Mouse (Mus musculus) ES-E14 (cell line): ENCODE measurements around the gene Ubtd1. TPM values are rescaled to one million over a fixed set of nuclear protein-coding genes. Genes with fewer than 3 reads are reported as not detected.

Experiments
- DNase-seq: peaks from one replicate; pipeline ENCODE4 v3.0.0-alpha.2; 2013; ENCODE audit warnings: low read depth, low spot score
- H3K27ac ChIP-seq: 2 replicates; pipeline ENCODE4 v1.5.1; 2012; ENCODE audit warnings: low read depth, mild to moderate bottlenecking, low read length, moderate library complexity, mixed read lengths; ENCODE audit not compliant: poor library complexity, insufficient read depth, severe bottlenecking
- H3K36me3 ChIP-seq: 2 replicates; pipeline ENCODE4 v1.6.1; 2012; ENCODE audit warnings: mild to moderate bottlenecking, low read length, moderate library complexity, mixed read lengths; ENCODE audit not compliant: control insufficient read depth, poor library complexity, insufficient read depth, severe bottlenecking
- H3K4me1 ChIP-seq, 2 experiments: fragments of 150-350 bp in 1 of 2; sonication (generic) in 1 of 2; 2 replicates each; pipeline ENCODE4 v1.6.1; 2012; ENCODE audit warnings: low read length in 2 of 2, mild to moderate bottlenecking in 1 of 2, mixed read lengths in 1 of 2; ENCODE audit not compliant: control insufficient read depth in 2 of 2, insufficient read depth in 2 of 2, poor library complexity in 1 of 2
- H3K4me3 ChIP-seq, 2 experiments: fragments of 150-350 bp in 1 of 2; sonication (generic) in 1 of 2; 2 replicates each; pipeline ENCODE4 v1.5.1; 2012; ENCODE audit warnings: low read length in 2 of 2, low read depth in 1 of 2, mild to moderate bottlenecking in 1 of 2, mixed read lengths in 1 of 2; ENCODE audit not compliant: insufficient read depth in 1 of 2, poor library complexity in 1 of 2, severe bottlenecking in 1 of 2
- H3K9ac ChIP-seq: 2 replicates; pipeline ENCODE4 v1.6.1; 2012; ENCODE audit warnings: low read depth, mild to moderate bottlenecking, low read length, mixed read lengths; ENCODE audit not compliant: poor library complexity, insufficient read depth, severe bottlenecking
- H3K9me3 ChIP-seq: fragments of 150-350 bp; sonication (generic); 2 replicates; pipeline ENCODE4 v1.6.1; 2012; ENCODE audit warnings: low read depth, mild to moderate bottlenecking, low read length; ENCODE audit not compliant: control insufficient read depth, insufficient read depth
- CHD2 ChIP-seq: IDR thresholded peaks from 2 replicates; pipeline ENCODE4 v1.6.1; 2014; ENCODE audit warnings: mild to moderate bottlenecking, low read depth, low read length, inconsistent platforms
- HCFC1 ChIP-seq: IDR thresholded peaks from 2 replicates; pipeline ENCODE4 v1.6.1; 2012; ENCODE audit warnings: low read length, inconsistent platforms, borderline replicate concordance; ENCODE audit not compliant: insufficient read depth
- MAFK ChIP-seq: IDR thresholded peaks from 2 replicates; pipeline ENCODE4 v1.6.1; 2014; ENCODE audit warnings: mild to moderate bottlenecking, low read depth, low read length, inconsistent platforms; ENCODE audit not compliant: insufficient read depth
- ZC3H11A ChIP-seq: IDR thresholded peaks from 2 replicates; pipeline ENCODE4 v1.6.1; 2012; ENCODE audit warnings: low read depth, mild to moderate bottlenecking, inconsistent platforms, low read length, borderline replicate concordance
- ZNF384 ChIP-seq: IDR thresholded peaks from 2 replicates; pipeline ENCODE4 v1.6.1; 2012; ENCODE audit warnings: low read depth, low read length, inconsistent platforms
- in situ Hi-C, 2 experiments: fragments of 600-800 bp; cut with MboI; formaldehyde crosslinking; loops; one replicate each; pipeline ENCODE4 v1.15.1; 2025; ENCODE audit warnings: low sequenced_read_pairs in 2 of 2, inconsistent platforms in 1 of 2; ENCODE audit not compliant: unreplicated experiment in 2 of 2
- total RNA-seq: library from RNA; depleted of rRNA; stranded (reverse); fragments of 300-350 nt; gene quantifications from 2 replicates; pipeline ENCODE4 v1.2.3, GENCODE M21; 2012

Ubtd1 gene
- total RNA-seq, 1 experiment, result 18.2 TPM

- in situ Hi-C loops, result no loop called here
- Histone ChIP-seq H3K9ac (no peak overlapping the region), H3K9me3 (no peaks in the 10 kb centered on the region), H3K36me3 (peaks cover 25% of the 10 kb centered on the region), H3K27ac (no peak overlapping the region), H3K4me1 (peaks cover 0 to 4% of the 10 kb centered on the region in 2 experiments; a peak in 1 of 4 replicates), H3K4me3 (no peak overlapping the region)
- no peak for TF ChIP-seq CHD2
- TF ChIP-seq ZC3H11A, result no peak
- no peak for TF ChIP-seq HCFC1
- TF ChIP-seq ZNF384, result no peak
- no peak for TF ChIP-seq MAFK
- no peak for DNase-seq
These were observed 11.9 kb upstream of the Ubtd1 start for GRCm38 (mm10) chr19:41969618-41970017.

- in situ Hi-C loops, result no loop called here
- no peak for TF ChIP-seq ZC3H11A
- no peak for TF ChIP-seq HCFC1
- Histone ChIP-seq H3K4me3 (no peak overlapping the region), H3K27ac (0 out of 2 replicates have a peak overlapping the region, but pooled peaks have one; percentile 2), H3K9me3 (no peaks in the 10 kb centered on the region), H3K4me1 (peaks cover 5 to 7% of the 10 kb centered on the region in 2 experiments; a peak in 3 of 4 replicates), H3K9ac (peak overlapping the region; percentile 24; the same call in 1 of the 2 replicates), H3K36me3 (peaks cover 13% of the 10 kb centered on the region)
- no peak for DNase-seq
These were observed 7.4 kb upstream of the Ubtd1 start for GRCm38 (mm10) chr19:41973891-41974794.

- peak overlapping the region; percentile 85 for H3K27ac ChIP-seq
- 0 out of 2 replicates have a peak, but pooled peaks cover 6% of the 10 kb centered on the region for H3K36me3 ChIP-seq
- peak; percentile 47 for DNase-seq
- in situ Hi-C loops, result no loop called here
- TF ChIP-seq HCFC1 (no peak), ZC3H11A (no peak), ZNF384 (no peak), MAFK (no peak), CHD2 (no peak)
- no peaks in the 10 kb centered on the region for H3K9me3 ChIP-seq
- peak overlapping the region; percentile 87 to 93 for H3K4me3 ChIP-seq
- peaks cover 11 to 13% of the 10 kb centered on the region in 2 experiments for H3K4me1 ChIP-seq
- H3K9ac ChIP-seq, result peak overlapping the region; percentile 86
These were observed 1.1 kb upstream of the Ubtd1 start for GRCm38 (mm10) chr19:41980422-41980818.

GRCm38 (mm10) chr19:41980819-41981594 lies 556 bp upstream of the Ubtd1 start, which contains the start of gene Mms19:
Gene Mms19 (minus strand): TSS chr19:41981157.
- in situ Hi-C loops, result no loop called here
- H3K36me3 ChIP-seq, result 0 out of 2 replicates have a peak, but pooled peaks cover 6% of the 10 kb centered on the region

More at GRCm38 (mm10) chr19:41980819-41981594, 556 bp upstream of the Ubtd1 start, which contains the start of gene Mms19:
- H3K4me1 ChIP-seq, result peaks cover 9 to 12% of the 10 kb centered on the region in 2 experiments
- H3K27ac ChIP-seq, result peak within 1 kb of the TSS; percentile 85
- H3K9ac ChIP-seq, result peak within 1 kb of the TSS; percentile 86
- no peaks in the 10 kb centered on the region for H3K9me3 ChIP-seq
- no peak; the same call in 1 of the 2 replicates for TF ChIP-seq HCFC1
- no peak for TF ChIP-seq ZC3H11A
- no peak for TF ChIP-seq CHD2
- no peak for TF ChIP-seq ZNF384
- no peak for TF ChIP-seq MAFK
- peak; percentile 99 for DNase-seq
- peak within 1 kb of the TSS; percentile 87 to 93 for H3K4me3 ChIP-seq
